Mouse (Mus musculus): ENCODE results near the gene Sav1. TPM values are rescaled to one million over a fixed set of nuclear protein-coding genes. Genes with fewer than 3 reads are reported as not detected.

The Sav1 gene
- polyA plus RNA-seq (2014; fragmentation: Nextera tagmentation; extraction: Ambion mirVana): 9.7 and 10.2 TPM in 2 replicates

DNA sequence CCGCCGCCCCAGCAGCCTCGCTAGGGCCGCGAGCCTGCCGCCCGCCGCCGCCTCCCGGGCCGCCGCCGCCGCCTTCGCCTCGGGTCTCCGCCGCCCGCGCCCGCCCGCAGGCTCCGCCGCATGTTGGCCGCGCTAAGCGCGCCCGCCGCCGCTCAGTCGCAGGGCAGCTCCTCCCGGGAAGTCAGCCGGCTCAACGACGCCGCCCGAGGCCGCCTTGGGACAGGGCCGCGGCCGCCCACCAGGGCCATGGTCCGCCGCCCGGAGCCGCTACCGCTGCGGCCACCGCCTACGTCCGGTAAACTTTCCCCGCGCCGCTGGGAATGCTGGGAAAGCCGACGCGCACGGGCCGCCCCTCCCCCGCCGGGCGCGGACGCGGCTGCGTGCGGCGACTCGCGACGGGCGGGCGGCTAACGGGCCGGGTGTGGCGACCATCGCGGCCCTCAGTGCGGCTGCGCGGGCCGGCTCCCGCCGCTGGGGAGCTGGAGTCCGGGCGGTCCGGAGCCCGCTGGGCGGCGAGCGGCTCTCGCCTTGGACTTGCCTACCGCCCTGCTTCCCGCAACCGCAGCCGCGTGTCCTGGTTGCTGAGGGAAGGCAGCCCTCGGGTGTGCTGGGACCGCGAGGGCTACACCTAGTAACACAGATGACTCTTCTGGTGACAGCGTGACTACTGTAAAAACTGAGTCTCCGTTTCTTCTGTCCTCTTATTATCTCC lies at the start of gene Sav1:
TSS of gene Sav1 (minus strand) at position 217 of the 712 bp plus-strand sequence.
- peak within 1 kb of the TSS; percentile 95 for H3K9ac ChIP-seq (ENCODE audit: low read length)
- H3K27ac ChIP-seq (ENCODE audit: low read depth, low read length): peak within 1 kb of the TSS; percentile 70
- under 1% methylated on average over 70 of the region's 102 CpGs for WGBS
- no peaks in the 10 kb centered on the region for H3K27me3 ChIP-seq (ENCODE audit: control insufficient read depth, insufficient read depth, low read length)
- H3K9me3 ChIP-seq (ENCODE audit: control insufficient read depth, low read length): no peaks in the 10 kb centered on the region
- peak within 1 kb of the TSS; percentile 89 for H3K4me3 ChIP-seq (ENCODE audit: low read depth, low read length)
- no peaks in the 10 kb centered on the region; the same call in 1 of the 2 replicates for H3K36me3 ChIP-seq (ENCODE audit: control insufficient read depth, insufficient read depth, low read length)
- no peaks in the 10 kb centered on the region for H3K4me1 ChIP-seq (replicated peaks; ENCODE audit: control insufficient read depth, insufficient read depth, low read length)
- ATAC-seq (replicated peaks; ENCODE audit: low FRiP score): peak; percentile 92
- H3K4me2 ChIP-seq (ENCODE audit: low read depth, low read length, severe bottlenecking): peak within 1 kb of the TSS; percentile 60
- peak; percentile 93 for DNase-seq (ENCODE audit: low spot score)

DNA sequence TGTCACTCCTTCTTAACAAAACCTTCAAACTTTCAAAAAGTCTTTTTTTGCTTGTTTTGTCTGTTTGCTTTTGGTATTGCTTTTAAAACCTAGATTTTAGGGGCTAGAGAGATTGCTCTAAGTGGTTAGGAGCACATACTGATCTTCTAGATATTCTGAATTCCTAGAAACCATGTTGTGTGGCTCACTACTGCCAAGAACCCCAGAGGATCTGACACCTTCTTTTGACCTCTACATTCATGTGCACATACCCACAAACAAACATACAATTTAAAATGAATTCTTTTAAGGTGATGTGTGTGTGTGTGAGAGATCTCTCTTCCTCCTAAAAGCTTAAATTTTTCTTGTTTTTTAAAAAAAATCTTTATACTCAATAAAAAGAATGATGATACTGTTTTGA lies 39.4 kb upstream of the Sav1 start:
- Histone ChIP-seq H3K9ac (ENCODE audit: low read length) (no peak overlapping the region), H3K27me3 (ENCODE audit: control insufficient read depth, insufficient read depth, low read length) (no peaks in the 10 kb centered on the region), H3K4me2 (ENCODE audit: low read depth, low read length, severe bottlenecking) (no peak overlapping the region), H3K4me1 (replicated peaks; ENCODE audit: control insufficient read depth, insufficient read depth, low read length) (no peaks in the 10 kb centered on the region), H3K27ac (ENCODE audit: low read depth, low read length) (no peak overlapping the region), H3K4me3 (ENCODE audit: low read depth, low read length) (no peak overlapping the region), H3K36me3 (ENCODE audit: control insufficient read depth, insufficient read depth, low read length) (no peaks in the 10 kb centered on the region; the same call in 1 of the 2 replicates), H3K9me3 (ENCODE audit: control insufficient read depth, low read length) (no peaks in the 10 kb centered on the region)
- DNase-seq (ENCODE audit: low spot score) (no peak), ATAC-seq (replicated peaks; ENCODE audit: low FRiP score) (no peak)

DNA sequence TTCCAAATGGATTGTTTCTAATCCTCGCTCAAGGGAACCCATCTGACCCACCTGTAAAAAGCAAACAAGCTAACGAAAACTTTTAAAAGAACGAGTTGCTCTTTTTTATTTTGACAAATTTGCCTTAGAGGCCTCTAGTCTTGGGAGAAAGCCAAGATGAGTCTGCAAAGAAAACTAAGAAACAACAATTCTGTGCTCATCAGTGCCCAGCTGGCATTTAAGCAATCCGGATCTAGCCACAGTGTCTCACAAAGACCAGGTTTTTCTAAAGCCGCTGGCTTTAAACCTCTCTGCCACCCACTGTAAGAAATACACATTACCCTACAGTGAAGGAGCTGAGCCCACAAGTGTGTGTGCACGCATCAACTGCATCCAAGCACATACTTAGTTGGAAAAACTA lies 38.6 kb upstream of the Sav1 start:
- ATAC-seq (replicated peaks; ENCODE audit: low FRiP score) (no peak), DNase-seq (ENCODE audit: low spot score) (no peak)
- no peak overlapping the region for H3K4me2 ChIP-seq (ENCODE audit: low read depth, low read length, severe bottlenecking)
- H3K36me3 ChIP-seq (ENCODE audit: control insufficient read depth, insufficient read depth, low read length): no peaks in the 10 kb centered on the region; the same call in 1 of the 2 replicates
- H3K27ac ChIP-seq (ENCODE audit: low read depth, low read length): no peak overlapping the region
- 90% methylated on average over 6 of the region's 6 CpGs for WGBS
- no peaks in the 10 kb centered on the region for H3K4me1 ChIP-seq (replicated peaks; ENCODE audit: control insufficient read depth, insufficient read depth, low read length)
- H3K27me3 ChIP-seq (ENCODE audit: control insufficient read depth, insufficient read depth, low read length): no peaks in the 10 kb centered on the region
- no peaks in the 10 kb centered on the region for H3K9me3 ChIP-seq (ENCODE audit: control insufficient read depth, low read length)
- no peak overlapping the region for H3K9ac ChIP-seq (ENCODE audit: low read length)
- H3K4me3 ChIP-seq (ENCODE audit: low read depth, low read length): no peak overlapping the region

DNA sequence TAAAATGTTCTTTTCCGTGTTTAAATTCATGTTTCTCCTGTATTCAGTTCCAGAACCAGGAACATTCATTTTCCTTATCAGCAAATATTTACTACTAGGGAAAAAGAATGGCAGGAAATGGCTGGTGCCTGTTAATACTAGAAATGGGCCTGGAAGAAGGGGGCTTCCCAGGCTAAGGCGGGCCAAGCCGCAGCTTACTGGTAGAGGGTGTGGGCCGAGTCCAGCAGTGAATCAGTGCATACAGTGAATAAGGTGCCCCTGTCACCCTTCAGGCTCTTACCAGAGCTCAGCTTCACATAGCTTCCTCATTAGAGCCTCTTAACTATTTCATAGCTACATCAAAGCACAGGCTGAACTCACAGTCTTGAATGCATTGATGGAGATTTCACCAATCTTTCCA lies 36.8 kb upstream of the Sav1 start:
- 88% methylated on average over 4 of the region's 4 CpGs for WGBS
- no peak for DNase-seq (ENCODE audit: low spot score)
- H3K27me3 ChIP-seq (ENCODE audit: control insufficient read depth, insufficient read depth, low read length): no peaks in the 10 kb centered on the region
- no peak for ATAC-seq (replicated peaks; ENCODE audit: low FRiP score)
- no peak overlapping the region for H3K9ac ChIP-seq (ENCODE audit: low read length)
- H3K9me3 ChIP-seq (ENCODE audit: control insufficient read depth, low read length): no peaks in the 10 kb centered on the region
- no peaks in the 10 kb centered on the region for H3K4me1 ChIP-seq (replicated peaks; ENCODE audit: control insufficient read depth, insufficient read depth, low read length)
- no peaks in the 10 kb centered on the region; the same call in 1 of the 2 replicates for H3K36me3 ChIP-seq (ENCODE audit: control insufficient read depth, insufficient read depth, low read length)
- H3K4me3 ChIP-seq (ENCODE audit: low read depth, low read length): no peak overlapping the region
- H3K27ac ChIP-seq (ENCODE audit: low read depth, low read length): no peak overlapping the region
- H3K4me2 ChIP-seq (ENCODE audit: low read depth, low read length, severe bottlenecking): no peak overlapping the region

DNA sequence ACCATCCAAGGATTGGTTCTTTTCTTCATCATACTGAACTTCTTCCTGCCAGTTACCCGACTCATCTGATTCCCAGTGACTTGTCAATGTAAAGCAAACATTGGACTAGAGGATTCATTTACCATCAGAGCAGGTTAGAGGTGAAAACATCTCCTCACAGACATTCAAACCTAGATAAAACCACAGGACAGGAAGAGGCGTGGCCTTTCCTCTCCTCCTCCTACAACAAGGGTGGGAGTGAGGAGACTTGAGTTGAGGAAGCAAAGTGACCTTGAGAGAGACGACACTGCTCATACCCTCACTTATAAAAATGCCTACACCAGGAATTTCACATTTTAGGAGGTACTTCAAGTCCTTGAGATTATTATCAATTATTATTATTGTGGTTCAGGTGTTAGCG lies 31.4 kb upstream of the Sav1 start:
- Histone ChIP-seq H3K4me3 (ENCODE audit: low read depth, low read length) (no peak overlapping the region), H3K4me2 (ENCODE audit: low read depth, low read length, severe bottlenecking) (no peak overlapping the region), H3K27ac (ENCODE audit: low read depth, low read length) (no peak overlapping the region), H3K36me3 (ENCODE audit: control insufficient read depth, insufficient read depth, low read length) (no peaks in the 10 kb centered on the region), H3K9me3 (ENCODE audit: control insufficient read depth, low read length) (no peaks in the 10 kb centered on the region), H3K4me1 (replicated peaks; ENCODE audit: control insufficient read depth, insufficient read depth, low read length) (no peaks in the 10 kb centered on the region), H3K27me3 (ENCODE audit: control insufficient read depth, insufficient read depth, low read length) (no peaks in the 10 kb centered on the region), H3K9ac (ENCODE audit: low read length) (no peak overlapping the region)
- ATAC-seq (replicated peaks; ENCODE audit: low FRiP score) (no peak), DNase-seq (ENCODE audit: low spot score) (no peak)
- WGBS: 88% methylated on average over 4 of the region's 4 CpGs

DNA sequence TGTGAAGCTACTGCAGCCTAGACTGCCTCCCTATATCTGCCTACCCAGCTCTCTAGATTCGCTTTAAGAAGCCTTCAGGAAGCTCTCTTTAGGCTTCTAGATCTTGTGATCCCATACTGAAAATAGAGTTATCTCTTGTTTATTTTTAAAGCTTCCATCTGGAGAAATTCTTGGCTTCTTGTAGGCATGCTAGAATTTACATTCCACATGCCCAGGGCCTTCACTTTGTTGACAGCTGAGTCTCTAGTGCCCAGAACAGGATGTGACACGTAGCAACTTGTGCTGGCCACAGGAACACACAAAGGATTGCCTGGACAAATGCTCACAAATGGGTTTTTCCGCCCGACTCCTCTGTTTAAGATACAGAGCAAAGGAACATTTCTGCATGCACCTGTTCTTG lies 29.1 kb upstream of the Sav1 start:
- DNase-seq (ENCODE audit: low spot score) (no peak), ATAC-seq (replicated peaks; ENCODE audit: low FRiP score) (no peak)
- no peaks in the 10 kb centered on the region for H3K27me3 ChIP-seq (ENCODE audit: control insufficient read depth, insufficient read depth, low read length)
- H3K4me1 ChIP-seq (replicated peaks; ENCODE audit: control insufficient read depth, insufficient read depth, low read length): no peaks in the 10 kb centered on the region
- H3K4me3 ChIP-seq (ENCODE audit: low read depth, low read length): no peak overlapping the region
- H3K9me3 ChIP-seq (ENCODE audit: control insufficient read depth, low read length): no peaks in the 10 kb centered on the region
- no peaks in the 10 kb centered on the region; the same call in 1 of the 2 replicates for H3K36me3 ChIP-seq (ENCODE audit: control insufficient read depth, insufficient read depth, low read length)
- no peak overlapping the region for H3K4me2 ChIP-seq (ENCODE audit: low read depth, low read length, severe bottlenecking)
- H3K27ac ChIP-seq (ENCODE audit: low read depth, low read length): no peak overlapping the region
- no peak overlapping the region for H3K9ac ChIP-seq (ENCODE audit: low read length)
- 83% methylated on average over 4 of the region's 4 CpGs for WGBS

DNA sequence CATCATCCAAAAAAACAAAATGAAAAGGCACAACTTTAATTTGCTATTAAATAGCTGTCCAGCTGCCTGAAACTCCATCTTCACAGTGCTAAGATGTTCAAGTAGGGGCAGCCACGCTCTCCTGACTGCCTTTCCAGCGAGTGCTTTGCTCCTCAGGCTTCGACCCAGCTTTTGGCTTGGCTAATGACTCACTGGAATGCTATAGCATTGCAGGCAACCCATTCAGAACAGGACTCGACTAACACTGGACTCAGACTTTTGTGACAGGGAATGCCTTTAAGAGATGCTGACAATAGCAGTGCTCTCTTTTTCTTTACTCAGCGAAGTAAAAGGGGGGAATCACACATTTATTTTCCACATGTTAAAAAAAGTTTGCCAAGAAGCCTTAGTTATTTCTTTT lies 24.9 kb upstream of the Sav1 start:
- WGBS: 19% methylated on average over 5 of the region's 5 CpGs
- H3K27me3 ChIP-seq (ENCODE audit: control insufficient read depth, insufficient read depth, low read length): no peaks in the 10 kb centered on the region

DNA sequence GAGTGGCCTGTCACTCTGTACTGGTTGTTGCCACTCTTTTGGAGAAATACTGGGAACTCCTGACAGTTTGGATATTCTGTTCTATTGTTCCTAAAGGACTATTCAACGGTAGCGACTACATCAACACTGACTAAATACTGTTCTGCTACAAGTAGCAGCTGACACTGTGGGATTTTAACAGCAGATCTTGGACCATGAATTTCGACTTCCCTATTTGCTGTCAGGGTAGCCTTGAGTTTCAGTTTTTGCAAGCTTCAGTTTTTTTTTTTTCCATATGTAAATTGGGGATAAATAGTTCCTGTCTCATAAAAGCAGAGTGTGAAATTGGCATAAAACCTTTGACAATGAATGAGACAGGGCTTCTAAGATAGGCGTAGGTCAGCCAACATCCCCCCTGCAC lies 23.6 kb upstream of the Sav1 start:
- H3K9me3 ChIP-seq (ENCODE audit: control insufficient read depth, low read length): no peaks in the 10 kb centered on the region
- H3K4me3 ChIP-seq (ENCODE audit: low read depth, low read length): no peak overlapping the region
- H3K4me1 ChIP-seq (replicated peaks; ENCODE audit: control insufficient read depth, insufficient read depth, low read length): no peaks in the 10 kb centered on the region
- DNase-seq (ENCODE audit: low spot score) (no peak), ATAC-seq (replicated peaks; ENCODE audit: low FRiP score) (no peak)
- H3K4me2 ChIP-seq (ENCODE audit: low read depth, low read length, severe bottlenecking): no peak overlapping the region
- no peaks in the 10 kb centered on the region for H3K27me3 ChIP-seq (ENCODE audit: control insufficient read depth, insufficient read depth, low read length)
- 92% methylated on average over 4 of the region's 4 CpGs for WGBS
- no peaks in the 10 kb centered on the region; the same call in 1 of the 2 replicates for H3K36me3 ChIP-seq (ENCODE audit: control insufficient read depth, insufficient read depth, low read length)
- no peak overlapping the region for H3K9ac ChIP-seq (ENCODE audit: low read length)
- H3K27ac ChIP-seq (ENCODE audit: low read depth, low read length): no peak overlapping the region

More for the DNA sequence above, 24.9 kb upstream of the Sav1 start:
- H3K4me1 ChIP-seq (replicated peaks; ENCODE audit: control insufficient read depth, insufficient read depth, low read length): no peaks in the 10 kb centered on the region
- H3K36me3 ChIP-seq (ENCODE audit: control insufficient read depth, insufficient read depth, low read length): no peaks in the 10 kb centered on the region; the same call in 1 of the 2 replicates
- no peaks in the 10 kb centered on the region for H3K9me3 ChIP-seq (ENCODE audit: control insufficient read depth, low read length)
- H3K4me2 ChIP-seq (ENCODE audit: low read depth, low read length, severe bottlenecking): no peak overlapping the region
- DNase-seq (ENCODE audit: low spot score): no peak
- H3K4me3 ChIP-seq (ENCODE audit: low read depth, low read length): no peak overlapping the region
- ATAC-seq (replicated peaks; ENCODE audit: low FRiP score): no peak
- H3K9ac ChIP-seq (ENCODE audit: low read length): no peak overlapping the region
- no peak overlapping the region for H3K27ac ChIP-seq (ENCODE audit: low read depth, low read length)

DNA sequence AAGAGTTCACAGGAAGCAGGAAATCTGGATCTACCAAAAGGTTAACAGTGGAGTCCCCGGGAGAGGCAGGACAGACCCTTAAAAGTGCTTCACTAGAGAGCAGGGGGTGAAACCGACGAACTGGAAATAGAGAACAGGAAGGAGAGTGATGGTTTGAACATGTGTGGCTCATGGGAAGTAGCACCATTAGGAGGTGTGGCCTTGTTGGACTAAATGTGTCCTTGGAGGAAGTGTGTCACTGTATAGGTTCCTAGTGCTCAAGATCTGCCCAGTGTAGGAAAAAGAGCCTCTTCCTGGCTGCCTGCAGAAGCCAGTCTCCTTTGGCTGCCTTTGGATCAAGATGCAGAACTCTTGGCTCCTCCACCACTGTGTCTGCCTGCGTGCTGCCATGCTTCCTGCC lies 18.3 kb upstream of the Sav1 start:
- Histone ChIP-seq H3K36me3 (ENCODE audit: control insufficient read depth, insufficient read depth, low read length) (no peaks in the 10 kb centered on the region), H3K27me3 (ENCODE audit: control insufficient read depth, insufficient read depth, low read length) (no peaks in the 10 kb centered on the region), H3K4me1 (replicated peaks; ENCODE audit: control insufficient read depth, insufficient read depth, low read length) (no peaks in the 10 kb centered on the region), H3K9me3 (ENCODE audit: control insufficient read depth, low read length) (no peaks in the 10 kb centered on the region), H3K4me3 (ENCODE audit: low read depth, low read length) (no peak overlapping the region), H3K4me2 (ENCODE audit: low read depth, low read length, severe bottlenecking) (no peak overlapping the region), H3K27ac (ENCODE audit: low read depth, low read length) (no peak overlapping the region), H3K9ac (ENCODE audit: low read length) (no peak overlapping the region)
- DNase-seq (ENCODE audit: low spot score): no peak
- no peak for ATAC-seq (replicated peaks; ENCODE audit: low FRiP score)
- 90% methylated on average over 4 of the region's 4 CpGs for WGBS

Measured in forebrain, embryonic 11.5 days (tissue).